Mouse (Mus musculus) mature B cell (primary cell): ENCODE results near the gene Plekha7.

Source experiments
- in situ Hi-C: fragments of 300-500 bp; cut with MboI; formaldehyde crosslinking; loops from 2 replicates; pipeline ENCODE4 v1.14.3; 2019

Gene Plekha7

GRCm38 (mm10) chr7:116290559-116290958 lies 17.6 kb downstream of the Plekha7 start:
- in situ Hi-C loops, result no loop called here

GRCm38 (mm10) chr7:116288996-116289395 lies 19.2 kb downstream of the Plekha7 start:
- in situ Hi-C loops, result no loop called here

GRCm38 (mm10) chr7:116287959-116288358 lies 20.2 kb downstream of the Plekha7 start:
- in situ Hi-C loops, result no loop called here

DNA sequence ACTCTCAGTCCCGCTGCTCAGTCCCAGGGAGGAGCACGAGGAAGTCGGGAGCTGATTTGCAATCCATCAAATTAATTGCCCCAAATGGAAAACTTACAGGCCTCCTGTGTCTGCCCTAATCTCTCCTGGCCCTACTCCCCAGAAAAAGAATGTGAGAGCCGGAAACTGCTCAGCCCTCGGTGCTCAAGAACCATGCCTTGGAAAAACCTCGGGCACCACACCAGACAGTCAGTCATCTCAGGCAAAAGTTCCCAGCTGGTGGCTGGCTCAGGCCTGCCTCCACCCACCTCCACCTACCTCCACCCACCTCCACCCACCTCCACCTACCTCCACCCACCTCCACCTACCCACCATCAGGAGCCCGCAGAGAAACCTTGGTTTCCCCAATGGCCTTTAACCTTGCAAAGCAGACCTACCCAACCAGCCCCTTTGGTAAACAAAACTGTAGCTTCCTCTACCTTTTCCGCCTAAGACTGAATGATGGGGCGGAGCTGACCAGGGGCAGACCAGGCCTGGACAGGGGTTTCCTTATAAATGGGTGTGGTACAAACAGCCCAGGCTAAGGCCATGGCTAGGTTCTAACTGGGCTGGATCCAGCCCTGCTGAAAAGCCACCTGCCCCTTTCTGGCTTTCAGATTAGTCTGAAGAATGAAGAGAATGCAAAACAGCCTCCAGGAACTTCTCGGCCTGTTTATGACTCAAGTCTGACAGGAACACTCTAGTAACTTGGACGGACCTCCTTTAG lies 21.4 kb downstream of the Plekha7 start:
- in situ Hi-C loops, result no loop called here

DNA sequence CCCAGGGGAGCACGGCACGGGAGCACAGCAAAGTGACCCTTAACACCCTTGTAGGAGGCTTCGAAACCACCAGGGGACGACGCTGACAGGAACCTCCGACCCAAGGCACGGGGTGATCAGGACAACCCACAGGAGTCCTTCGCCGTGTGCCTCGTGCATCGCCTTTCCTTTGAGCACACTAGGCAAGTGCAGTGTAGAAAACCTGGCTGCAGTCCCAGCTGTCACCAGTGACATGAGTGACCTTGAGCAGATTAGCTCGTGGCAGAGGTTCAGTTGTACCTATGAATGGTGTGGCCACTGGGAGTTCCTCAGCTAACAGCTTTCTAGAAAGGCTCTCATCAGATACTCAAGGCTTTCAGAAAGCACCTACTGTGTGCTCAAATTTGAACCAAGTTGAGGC lies 22.0 kb downstream of the Plekha7 start:
- in situ Hi-C loops, result no loop called here

- in situ Hi-C loops, result no loop called here
Observed at GRCm38 (mm10) chr7:116285216-116285615, 23.0 kb downstream of the Plekha7 start.

GRCm38 (mm10) chr7:116282755-116283154 lies 25.4 kb downstream of the Plekha7 start:
- in situ Hi-C loops, result no loop called here

GRCm38 (mm10) chr7:116280126-116280525 lies 28.1 kb downstream of the Plekha7 start:
- in situ Hi-C loops, result no loop called here

- in situ Hi-C loops, result no loop called here
Observed at GRCm38 (mm10) chr7:116278280-116278679, 29.9 kb downstream of the Plekha7 start.

GRCm38 (mm10) chr7:116276315-116276714 lies 31.9 kb downstream of the Plekha7 start:
- in situ Hi-C loops, result no loop called here

DNA sequence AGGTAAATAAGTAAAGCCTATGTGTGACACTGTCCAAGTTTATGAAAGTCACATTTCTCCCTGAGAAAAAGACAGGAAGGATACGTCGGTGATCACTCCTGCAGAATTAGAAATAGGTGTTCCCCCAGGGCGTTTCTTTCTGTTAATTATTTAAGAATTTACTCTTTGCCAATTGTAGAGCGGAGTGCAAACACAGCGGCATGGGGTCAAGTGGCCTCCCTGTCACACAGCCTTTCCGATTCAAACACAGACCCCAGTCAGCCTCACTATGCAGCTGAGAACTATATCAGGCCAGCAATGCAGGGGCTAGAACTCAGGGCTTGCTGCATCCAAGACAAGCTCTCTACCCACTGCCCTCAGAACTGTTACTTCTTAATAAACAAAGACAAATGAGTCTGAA lies 35.1 kb downstream of the Plekha7 start:
- in situ Hi-C loops, result no loop called here

GRCm38 (mm10) chr7:116269501-116269995 lies 38.6 kb downstream of the Plekha7 start:
- in situ Hi-C loops, result no loop called here

- in situ Hi-C loops, result no loop called here
Observed at GRCm38 (mm10) chr7:116268113-116268926, 39.9 kb downstream of the Plekha7 start.

DNA sequence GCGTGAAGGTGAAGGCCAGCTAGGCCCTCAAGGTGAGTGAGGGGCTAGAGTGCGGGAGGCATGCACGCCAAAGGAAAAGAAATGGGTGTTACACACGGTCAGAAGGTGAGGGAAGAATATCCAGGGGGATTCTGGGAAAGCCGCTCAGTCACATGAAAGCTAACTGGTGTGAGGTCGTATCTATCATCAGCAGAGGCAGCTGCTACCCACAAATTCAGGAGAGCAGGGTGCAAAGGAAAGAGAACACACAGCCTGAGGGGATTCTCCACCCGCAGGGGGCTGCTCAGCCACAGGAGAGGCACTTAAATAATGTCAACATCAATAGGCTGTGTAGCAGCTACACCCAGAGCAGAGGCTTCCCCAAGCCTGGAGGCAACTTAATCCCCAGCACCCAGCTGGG lies 44.9 kb downstream of the Plekha7 start:
- in situ Hi-C loops, result no loop called here

DNA sequence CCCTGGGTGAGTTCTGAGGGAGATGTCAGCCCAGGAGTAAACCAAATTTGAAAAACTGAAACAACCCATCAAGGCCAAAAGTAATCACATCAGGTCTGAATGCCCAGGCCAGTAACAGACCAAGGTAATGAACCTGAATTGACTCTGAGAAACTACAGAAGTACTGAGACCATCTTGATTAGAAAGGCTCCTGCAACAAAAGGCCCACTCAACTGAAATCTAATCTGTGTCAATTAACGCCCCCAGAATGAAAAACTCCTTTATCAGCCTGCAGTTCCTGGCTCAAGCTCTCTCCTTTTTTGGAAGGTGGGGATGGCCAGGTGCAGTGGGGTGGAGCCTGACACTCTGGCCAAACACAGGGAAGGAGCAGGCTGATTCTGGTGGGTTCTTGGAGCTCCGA lies 45.7 kb downstream of the Plekha7 start:
- in situ Hi-C loops, result no loop called here

DNA sequence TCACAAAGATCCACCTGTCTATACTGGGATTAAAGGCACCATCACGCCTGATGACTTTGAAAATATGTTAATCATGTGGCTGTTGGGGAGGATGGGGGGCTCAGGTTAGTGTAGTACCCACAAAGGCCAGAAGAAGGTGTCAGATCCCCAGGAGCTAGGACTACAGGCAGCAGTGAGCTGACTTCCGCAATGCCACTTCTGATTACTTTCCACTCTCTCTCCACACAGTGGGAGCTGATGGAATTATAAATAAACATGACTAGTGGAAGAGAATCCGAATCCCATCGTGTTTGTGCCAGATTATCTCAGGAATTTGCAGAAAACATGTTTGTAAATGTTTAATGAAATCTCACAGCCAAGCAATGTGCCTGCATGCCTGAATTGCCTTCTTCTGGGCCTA lies 46.1 kb downstream of the Plekha7 start:
- in situ Hi-C loops, result no loop called here

DNA sequence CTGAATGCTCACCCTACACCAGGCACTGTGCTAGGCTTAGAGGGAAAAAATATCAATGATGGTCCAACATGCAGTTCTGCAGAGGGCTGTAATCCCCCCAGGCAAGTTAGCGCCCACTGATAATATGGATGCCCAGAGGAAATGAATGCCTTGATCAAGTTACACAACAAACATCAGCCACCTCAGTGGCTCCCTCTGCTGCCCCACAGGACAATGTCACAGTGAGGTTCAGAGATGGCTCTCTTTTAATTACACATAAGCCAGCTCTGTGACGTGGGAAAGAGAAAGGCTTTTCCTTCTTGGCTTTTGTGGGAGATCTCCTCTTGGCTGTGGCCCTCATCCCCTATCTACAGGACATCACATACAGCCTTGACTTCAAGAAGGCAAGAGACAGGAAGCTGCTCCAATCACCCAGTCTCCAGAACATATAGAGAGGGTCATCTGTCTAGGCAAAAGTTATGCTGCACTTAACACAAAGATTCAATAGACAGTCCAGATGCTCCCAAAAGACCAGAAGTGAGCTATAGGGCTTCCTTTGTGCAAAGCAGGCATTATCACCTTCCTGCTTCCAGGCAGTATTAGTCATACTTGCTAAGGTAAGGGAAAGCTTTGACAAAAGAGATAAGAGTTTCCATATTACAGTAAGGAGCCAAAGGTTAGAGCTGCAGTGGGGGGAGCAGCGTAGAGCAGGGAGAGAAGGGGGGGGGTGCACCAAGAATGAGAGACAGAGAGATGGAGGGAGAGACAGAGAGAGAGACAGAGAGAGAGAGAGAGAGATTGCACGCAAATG lies 47.2 kb downstream of the Plekha7 start:
- in situ Hi-C loops, result no loop called here

DNA sequence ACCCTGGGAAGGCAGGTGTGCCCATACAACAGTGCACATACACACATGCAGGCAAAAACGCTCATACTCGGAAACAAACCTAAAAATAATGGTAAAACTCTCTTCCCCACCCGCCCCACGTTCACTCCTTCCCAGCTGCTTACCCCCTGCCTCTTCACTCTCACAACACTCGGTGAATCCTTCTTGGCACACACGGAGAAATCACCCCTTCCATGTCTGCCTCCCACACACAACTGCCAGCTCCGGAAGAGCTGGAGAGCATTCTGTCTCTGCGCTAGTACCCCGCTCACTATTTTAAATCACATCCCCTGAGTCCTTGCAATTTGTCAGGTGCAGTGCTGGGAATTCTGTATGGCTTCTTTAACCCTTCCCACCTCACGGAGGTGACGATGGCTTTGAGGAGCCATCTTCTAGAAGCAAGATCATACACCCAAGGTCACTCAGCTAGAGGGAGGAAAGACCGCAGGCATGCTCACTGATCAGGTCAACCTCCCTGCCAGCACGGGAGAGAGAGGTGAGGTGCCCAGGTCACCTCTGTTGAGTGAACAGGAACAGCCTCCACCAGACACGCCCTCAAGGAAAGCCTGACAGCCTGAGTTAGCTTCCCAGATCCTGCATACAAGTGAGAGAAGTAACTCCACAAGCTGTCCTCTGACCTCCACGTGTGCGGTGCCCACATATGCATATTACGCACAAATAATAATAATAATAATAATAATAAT lies 49.6 kb downstream of the Plekha7 start:
- in situ Hi-C loops, result no loop called here

DNA sequence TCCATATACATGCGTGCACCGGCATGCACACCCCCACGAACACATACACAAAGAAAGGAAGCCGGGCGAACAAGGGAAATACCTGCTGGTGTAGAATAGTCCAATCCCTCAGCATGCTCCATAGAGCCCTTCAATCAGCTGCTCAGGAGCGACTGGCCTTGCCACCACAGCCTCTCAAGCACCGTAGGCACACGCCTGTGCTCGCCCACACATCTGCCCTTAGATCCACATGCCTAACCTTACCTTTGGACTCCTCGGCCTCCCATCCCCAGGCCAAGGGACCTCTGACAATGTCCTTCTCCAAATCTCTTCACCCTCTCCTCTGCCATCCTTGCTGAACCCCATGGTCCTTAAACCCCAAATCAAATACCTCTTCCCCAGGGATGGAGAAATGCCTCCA lies 50.2 kb downstream of the Plekha7 start:
- in situ Hi-C loops, result no loop called here

- in situ Hi-C loops, result no loop called here
Observed at GRCm38 (mm10) chr7:116255664-116256063, 52.5 kb downstream of the Plekha7 start.

DNA sequence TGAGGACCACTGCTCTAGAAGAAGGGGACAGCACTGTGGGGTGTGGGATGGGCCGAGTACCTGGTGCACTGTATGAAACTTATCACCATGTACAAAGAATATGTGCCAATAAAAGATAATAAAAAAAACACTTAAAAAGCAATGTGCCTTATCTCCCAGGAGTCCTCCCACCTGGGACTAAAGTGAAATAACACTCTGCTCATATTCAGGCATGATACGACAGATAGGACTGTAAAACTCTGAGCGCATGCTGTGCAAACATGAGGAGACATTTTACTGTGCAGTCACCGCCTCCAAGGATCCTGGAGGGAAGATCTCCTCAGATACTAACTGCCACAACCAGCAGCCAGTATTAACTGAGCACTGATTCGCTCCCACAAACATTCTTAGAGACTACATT lies 53.5 kb downstream of the Plekha7 start:
- in situ Hi-C loops, result no loop called here

- in situ Hi-C loops, result no loop called here
Observed at GRCm38 (mm10) chr7:116252470-116252869, 55.7 kb downstream of the Plekha7 start.
